Mouse (Mus musculus) MEL (cell line): ENCODE measurements around the gene Ttc36. TPM values are rescaled to one million over a fixed set of nuclear protein-coding genes. Genes with fewer than 3 reads are reported as not detected.

Experiments
- DNase-seq: peaks from one replicate; pipeline ENCODE4 v3.0.0; 2011; ENCODE audit warnings: low read depth, low spot score
- H3K27ac ChIP-seq: 2 replicates; pipeline ENCODE4 v1.5.1; 2012; ENCODE audit warnings: low read depth, mild to moderate bottlenecking, control low read depth, low read length, moderate library complexity; ENCODE audit not compliant: control insufficient read depth
- H3K27me3 ChIP-seq, 2 experiments: fragments of 150-350 bp in 1 of 2; sonication (generic) in 1 of 2; 2 replicates each; pipeline ENCODE4 v1.6.1; 2012; ENCODE audit warnings: low read length in 2 of 2, mild to moderate bottlenecking in 2 of 2, improper control_type of control experiment in 1 of 2, moderate library complexity in 1 of 2; ENCODE audit not compliant: insufficient read depth in 2 of 2, control insufficient read depth in 1 of 2
- H3K36me3 ChIP-seq, 2 experiments: 2 replicates each; pipeline ENCODE4 v1.6.1; 2012 to 2014; ENCODE audit warnings: low read length in 2 of 2, improper control_type of control experiment in 1 of 2, inconsistent platforms in 1 of 2, mild to moderate bottlenecking in 1 of 2; ENCODE audit not compliant: insufficient read depth in 2 of 2, control insufficient read depth in 1 of 2
- H3K4me1 ChIP-seq, 2 experiments: fragments of 150-350 bp in 1 of 2; sonication (generic) in 1 of 2; 2 replicates each; pipeline ENCODE4 v1.6.1; 2012; ENCODE audit warnings: low read length in 2 of 2, improper control_type of control experiment in 1 of 2, mild to moderate bottlenecking in 1 of 2; ENCODE audit not compliant: insufficient read depth in 2 of 2, control insufficient read depth in 1 of 2
- H3K4me3 ChIP-seq, 2 experiments: fragments of 150-350 bp in 1 of 2; sonication (generic) in 1 of 2; 2 replicates each; pipeline ENCODE4 v1.5.1; 2012; ENCODE audit warnings: low read depth in 2 of 2, low read length in 2 of 2, mild to moderate bottlenecking in 2 of 2, moderate library complexity in 2 of 2, control low read depth in 1 of 2, improper control_type of control experiment in 1 of 2; ENCODE audit not compliant: control insufficient read depth in 1 of 2, insufficient read depth in 1 of 2
- H3K79me2 ChIP-seq: 2 replicates; pipeline ENCODE4 v1.6.1; 2012; ENCODE audit warnings: mild to moderate bottlenecking, low read length, moderate library complexity; ENCODE audit not compliant: control insufficient read depth, poor library complexity, insufficient read depth
- H3K9ac ChIP-seq: 2 replicates; pipeline ENCODE4 v1.6.1; 2012; ENCODE audit warnings: low read depth, mild to moderate bottlenecking, control low read depth, low read length, moderate library complexity; ENCODE audit not compliant: control insufficient read depth, poor library complexity, severe bottlenecking
- H3K9me3 ChIP-seq: fragments of 150-350 bp; sonication (generic); replicated peaks from 2 replicates; pipeline ENCODE4 v1.6.1; 2012; ENCODE audit warnings: mild to moderate bottlenecking, low read length, improper control_type of control experiment, moderate library complexity; ENCODE audit not compliant: insufficient read depth
- CHD1 ChIP-seq: IDR thresholded peaks from 2 replicates; pipeline ENCODE4 v1.6.1; 2012; ENCODE audit warnings: low read depth, mild to moderate bottlenecking, inconsistent platforms, low read length, improper control_type of control experiment
- CTCF ChIP-seq, 3 experiments: IDR thresholded peaks in 2 of 3; conservative IDR thresholded peaks in 1 of 3; 2 replicates each; pipeline ENCODE4 v1.5.1; 2011 to 2012; ENCODE audit warnings: low read length in 3 of 3, low read depth in 2 of 3, mild to moderate bottlenecking in 2 of 3, improper control_type of control experiment in 1 of 3, inconsistent platforms in 1 of 3, mixed read lengths in 1 of 3, moderate library complexity in 1 of 3; ENCODE audit not compliant: control insufficient read depth in 1 of 3, insufficient read depth in 1 of 3, poor library complexity in 1 of 3, severe bottlenecking in 1 of 3
- ELF1 ChIP-seq: IDR thresholded peaks from 2 replicates; pipeline ENCODE4 v1.6.1; 2014; ENCODE audit warnings: low read depth, mild to moderate bottlenecking, inconsistent platforms, low read length, improper control_type of control experiment, moderate library complexity
- EP300 ChIP-seq, 2 experiments: IDR thresholded peaks; 2 replicates each; pipeline ENCODE4 v1.6.1; 2011; ENCODE audit warnings: improper control_type of control experiment in 2 of 2, low read length in 2 of 2, low read depth in 1 of 2, mild to moderate bottlenecking in 1 of 2
- ETS1 ChIP-seq: IDR thresholded peaks from 2 replicates; pipeline ENCODE4 v1.6.1; 2012; ENCODE audit warnings: low read depth, mild to moderate bottlenecking, inconsistent platforms, low read length, improper control_type of control experiment, moderate library complexity
- GATA1 ChIP-seq: IDR thresholded peaks from 2 replicates; pipeline ENCODE4 v1.6.1; 2011; ENCODE audit warnings: low read depth, low read length, improper control_type of control experiment
- HCFC1 ChIP-seq: IDR thresholded peaks from 2 replicates; pipeline ENCODE4 v1.6.1; 2012; ENCODE audit warnings: low read depth, mild to moderate bottlenecking, inconsistent platforms, low read length, improper control_type of control experiment, moderate library complexity
- MAFK ChIP-seq: IDR thresholded peaks from 2 replicates; pipeline ENCODE4 v1.6.1; 2011; ENCODE audit warnings: low read depth, mild to moderate bottlenecking, low read length, improper control_type of control experiment, borderline replicate concordance
- MAX ChIP-seq: IDR thresholded peaks from 2 replicates; pipeline ENCODE4 v1.6.1; 2011; ENCODE audit warnings: low read length, improper control_type of control experiment
- RCOR1 ChIP-seq: IDR thresholded peaks from 2 replicates; pipeline ENCODE4 v1.6.1; 2012; ENCODE audit warnings: low read depth, mild to moderate bottlenecking, inconsistent platforms, low read length, improper control_type of control experiment
- SIN3A ChIP-seq: IDR thresholded peaks from 2 replicates; pipeline ENCODE4 v1.6.1; 2012; ENCODE audit warnings: low read length, improper control_type of control experiment, inconsistent platforms
- SMC3 ChIP-seq: IDR thresholded peaks from 2 replicates; pipeline ENCODE4 v1.6.1; 2011; ENCODE audit warnings: low read depth, low read length, improper control_type of control experiment
- TAL1 ChIP-seq: IDR thresholded peaks from 2 replicates; pipeline ENCODE4 v1.6.1; 2012; ENCODE audit warnings: mild to moderate bottlenecking, inconsistent platforms, low read length, moderate library complexity, mixed read lengths
- UBTF ChIP-seq: IDR thresholded peaks from 2 replicates; pipeline ENCODE4 v1.6.1; 2012; ENCODE audit warnings: low read depth, mild to moderate bottlenecking, inconsistent platforms, low read length, improper control_type of control experiment, moderate library complexity, borderline replicate concordance; ENCODE audit not compliant: insufficient read depth
- USF1 ChIP-seq: IDR thresholded peaks from 2 replicates; pipeline ENCODE4 v1.6.1; 2014; ENCODE audit warnings: low read depth, mild to moderate bottlenecking, inconsistent platforms, low read length, improper control_type of control experiment, moderate library complexity
- USF2 ChIP-seq, 2 experiments: IDR thresholded peaks; 2 replicates each; pipeline ENCODE4 v1.6.1; 2011 to 2012; ENCODE audit warnings: improper control_type of control experiment in 2 of 2, low read length in 2 of 2, borderline replicate concordance in 1 of 2, inconsistent platforms in 1 of 2, low read depth in 1 of 2, mild to moderate bottlenecking in 1 of 2; ENCODE audit not compliant: insufficient read depth in 1 of 2
- ZKSCAN1 ChIP-seq: IDR thresholded peaks from 2 replicates; pipeline ENCODE4 v1.6.1; 2012; ENCODE audit warnings: low read depth, mild to moderate bottlenecking, inconsistent platforms, low read length, improper control_type of control experiment, moderate library complexity
- ZMIZ1 ChIP-seq: IDR thresholded peaks from 2 replicates; pipeline ENCODE4 v1.6.1; 2012; ENCODE audit warnings: low read depth, mild to moderate bottlenecking, inconsistent platforms, low read length, improper control_type of control experiment, moderate library complexity
- polyA plus RNA-seq, 2 experiments: library from polyadenylated mRNA; stranded (reverse) in 1 of 2; unstranded in 1 of 2; fragments of >175 nt in 1 of 2; fragments of >200 nt in 1 of 2; gene quantifications; 2 replicates each; pipeline versions ENCODE4 v1.2.1 to v1.2.4; 2012; ENCODE audit warnings: low replicate concordance in 2 of 2, low read depth in 1 of 2; ENCODE audit not compliant: insufficient read length in 2 of 2, insufficient read depth in 1 of 2, missing spikeins in 1 of 2
- total RNA-seq: library from RNA; depleted of rRNA; stranded (reverse); fragments of 300-350 nt; gene quantifications from 2 replicates; pipeline ENCODE4 v1.2.3, GENCODE M21; 2012

Gene Ttc36
- total and polyA plus RNA-seq, 3 experiments = 0.49 TPM; not detected in 2

DNA sequence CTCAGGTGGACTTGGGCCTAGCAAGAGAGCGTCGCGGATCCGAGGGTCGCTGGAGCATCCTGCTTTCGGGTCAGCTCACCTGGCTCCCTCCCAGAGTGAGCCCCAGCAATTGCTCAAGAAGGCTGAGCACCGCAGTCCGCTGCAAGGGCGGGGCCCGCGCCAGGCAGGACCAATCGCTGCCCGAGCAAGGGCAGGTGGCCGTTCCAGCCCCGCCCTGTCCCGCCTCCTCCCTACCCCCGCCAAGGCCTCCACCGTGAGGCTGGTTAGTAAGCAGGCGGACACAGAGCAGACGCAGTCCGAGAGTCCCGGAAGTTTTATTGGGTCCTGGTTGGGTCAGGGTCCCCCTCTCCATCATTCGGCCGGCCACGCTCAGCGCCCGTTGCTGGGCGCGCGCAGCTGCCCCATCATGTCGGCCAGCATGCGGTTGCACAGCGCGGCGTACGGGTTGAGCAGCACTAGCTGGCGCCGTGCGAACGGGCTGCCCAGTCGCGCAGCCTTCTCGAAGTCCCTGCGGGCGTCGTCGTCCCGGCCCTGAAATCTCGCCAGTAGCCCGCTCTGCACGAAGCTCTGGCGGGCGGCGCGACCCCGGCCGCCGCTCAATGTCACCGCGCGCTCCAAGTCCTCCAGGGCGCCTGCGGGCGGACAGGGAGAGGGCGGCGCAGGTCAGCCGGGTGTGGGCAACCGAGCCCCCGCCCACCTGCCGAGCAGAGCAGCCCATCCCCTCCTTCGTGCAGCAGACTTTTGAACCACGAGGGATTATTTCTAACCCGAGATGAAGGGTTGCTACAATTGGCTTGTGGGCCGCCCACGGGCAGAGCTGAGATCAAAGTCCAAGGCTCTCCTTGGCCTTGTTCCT is 3.5 kb downstream of the Ttc36 start, which contains the start of gene Tmem25 (continued):
- TF ChIP-seq RCOR1 (no peak; the same call in 1 of the 2 replicates), CHD1 (no peak), CTCF (IDR thresholded peaks at IDR 0.05 in 2 of 3, conservative IDR thresholded peaks at IDR 0.05 in 1 of 3; ENCODE audit: control insufficient read depth in 1 of 3, insufficient read depth in 1 of 3, low read depth in 2 of 3, low read length in 3 of 3, poor library complexity in 1 of 3, severe bottlenecking in 1 of 3) (no peak), ETS1 (no peak), MAFK (no peak), MAX (no peak), SMC3 (no peak), EP300 (IDR thresholded peaks at IDR 0.05; ENCODE audit: low read depth in 1 of 2, low read length in 2 of 2) (no peak)
- TF ChIP-seq, all 39 proteins: peak for 9

DNA sequence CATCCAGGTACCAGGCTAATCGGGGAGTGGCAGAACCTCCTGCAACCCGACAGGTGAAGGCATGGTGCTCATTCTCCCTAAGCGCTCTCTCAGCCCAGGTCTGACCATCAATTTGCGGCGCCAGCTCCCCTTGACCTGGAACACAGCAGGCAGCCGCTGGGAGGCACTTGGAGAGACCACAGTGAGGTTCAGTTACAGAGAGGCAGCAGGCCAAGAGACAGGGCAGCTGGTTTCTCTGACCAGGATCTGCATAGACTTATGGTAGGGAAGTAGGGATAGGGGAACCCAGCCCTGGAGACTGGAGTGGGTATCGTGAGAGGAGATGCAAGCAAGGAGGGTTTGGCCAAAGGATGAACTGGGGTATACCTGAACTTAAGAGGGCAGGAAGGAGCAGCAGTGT is 4.6 kb downstream of the Ttc36 start:
- Histone ChIP-seq H3K27ac (no peak overlapping the region), H3K36me3 (peaks cover 0 to 2% of the 10 kb centered on the region in 2 experiments; a peak in 2 of 4 replicates), H3K9ac (no peak overlapping the region), H3K4me1 (peaks cover 0 to 6% of the 10 kb centered on the region in 2 experiments; a peak in 1 of 4 replicates), H3K27me3 (no peaks in the 10 kb centered on the region), H3K79me2 (no peaks in the 10 kb centered on the region), H3K9me3 (no peaks in the 10 kb centered on the region), H3K4me3 (no peak overlapping the region)
- TF ChIP-seq ZKSCAN1 = no peak
- no peak for TF ChIP-seq UBTF
- TF ChIP-seq USF2 (IDR thresholded peaks at IDR 0.05; ENCODE audit: borderline replicate concordance in 1 of 2, insufficient read depth in 1 of 2, low read depth in 1 of 2, low read length in 2 of 2) = no peak
- no peak for TF ChIP-seq SIN3A
- TF ChIP-seq ELF1 = no peak
- TF ChIP-seq GATA1 = no peak
- no peak for TF ChIP-seq ETS1
- no peak for TF ChIP-seq CTCF (IDR thresholded peaks at IDR 0.05 in 2 of 3, conservative IDR thresholded peaks at IDR 0.05 in 1 of 3; ENCODE audit: control insufficient read depth in 1 of 3, insufficient read depth in 1 of 3, low read depth in 2 of 3, low read length in 3 of 3, poor library complexity in 1 of 3, severe bottlenecking in 1 of 3)
- no peak for TF ChIP-seq SMC3
- no peak for TF ChIP-seq USF1
- TF ChIP-seq ZMIZ1 = no peak
- no peak for TF ChIP-seq TAL1
- TF ChIP-seq HCFC1 = no peak
- no peak for TF ChIP-seq EP300 (IDR thresholded peaks at IDR 0.05; ENCODE audit: low read depth in 1 of 2, low read length in 2 of 2)
- DNase-seq = no peak
